8 mouse cellular contexts compared by ENCODE assay signal in the genomic region with DNA sequence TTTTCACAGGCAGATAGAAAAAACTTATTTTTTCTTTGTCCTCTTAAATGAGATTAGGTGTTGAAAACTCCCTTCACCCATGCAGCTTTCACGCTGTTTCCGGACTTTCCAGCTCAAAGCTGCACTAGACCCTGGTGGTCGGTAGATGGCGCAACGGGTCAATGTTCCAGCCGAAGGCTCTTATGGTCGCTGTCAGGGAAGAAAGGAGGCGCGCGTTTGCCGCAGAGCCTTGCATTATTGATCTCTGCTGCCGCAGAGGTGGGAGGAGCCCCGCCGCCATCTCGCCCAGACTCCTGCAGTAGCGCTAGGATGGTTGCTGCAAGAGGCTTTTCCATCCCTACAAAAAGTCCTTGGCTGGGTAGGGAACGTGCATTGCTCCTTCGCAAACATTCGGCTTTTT. TPM values are rescaled to one million over a fixed set of nuclear protein-coding genes. Genes with fewer than 3 reads are reported as not detected.
DNase-seq lines count a peak whose midpoint lies in the region; ATAC-seq lines count a peak whose summit lies in the region.

No protein-coding gene starts in this region.

- intact Hi-C loops in left cerebral cortex, postnatal 14 days (cut with DNase I) = loop anchor here (1.0 to 5.0 kb wide), 6 partner anchors 56 to 671 kb away; a partner anchor contains a TSS

- H3K9me3 ChIP-seq in intestine, embryonic 14.5 days (ENCODE audit: control insufficient read depth, low read length) = no peaks in the 10 kb centered on the region

- H3K27ac ChIP-seq in intestine, embryonic 14.5 days (ENCODE audit: low read depth) = peak overlapping the region; percentile 83

- peak overlapping the region; percentile 34; the same call in 1 of the 2 replicates for H3K9ac ChIP-seq in intestine, embryonic 14.5 days (ENCODE audit: low read length)

- peak; percentile 91 for ATAC-seq in intestine, embryonic 14.5 days (replicated peaks; ENCODE audit: low FRiP score, low TSS enrichment, low read depth)

- under 1% methylated on average over 19 of the region's 19 CpGs for WGBS in intestine, embryonic 14.5 days

- H3K4me2 ChIP-seq in intestine, embryonic 14.5 days (ENCODE audit: low read length) = peak overlapping the region; percentile 79

- DNase-seq in adrenal gland, adult 18-20 months (ENCODE audit: low spot score in 2 of 2) = peak; percentile 89 to 90
- peak; percentile 94 for DNase-seq in embryo, embryonic 11 days
- peak; percentile 84 for DNase-seq in gastrocnemius, postnatal 25 days
- peak; percentile 92 for DNase-seq in intestine, embryonic 14.5 days (ENCODE audit: low spot score)
- DNase-seq in left cerebral cortex, postnatal 14 days (ENCODE audit: low spot score in 2 of 2) = peak; percentile 92 to 96
- DNase-seq in mesoderm, embryonic 11.5 days (ENCODE audit: low read depth, low spot score) = peak; percentile 95
- DNase-seq in right cerebral cortex, postnatal 36 days (ENCODE audit: low spot score in 2 of 2) = peak; percentile 86 to 87
- peak; percentile 87 for DNase-seq in yolk sac, embryonic 10.5 days (ENCODE audit: low spot score)

- peak overlapping the region; percentile 50 for H3K4me3 ChIP-seq in intestine, embryonic 14.5 days (ENCODE audit: low read depth, low read length)

- no peaks in the 10 kb centered on the region for H3K36me3 ChIP-seq in intestine, embryonic 14.5 days (ENCODE audit: control insufficient read depth, insufficient read depth, low read length)

- peaks cover 4% of the 10 kb centered on the region for H3K4me1 ChIP-seq in intestine, embryonic 14.5 days (replicated peaks; ENCODE audit: control insufficient read depth, insufficient read depth, low read length)

- no peaks in the 10 kb centered on the region for H3K27me3 ChIP-seq in intestine, embryonic 14.5 days (replicated peaks; ENCODE audit: control insufficient read depth, insufficient read depth, low read length)

RNA-seq across cellular contexts. Expression of a gene that starts 7.5 kb away (rescaled TPM):
- under 1 TPM; 0.42 to 0.56 TPM for total RNA-seq in adrenal gland, adult 18-20 months (2021)
- total RNA-seq in gastrocnemius, postnatal 25 days (2021) = not detected
- 0.32 TPM in 1 of 2 replicates, not detected in the other for polyA plus RNA-seq in intestine, embryonic 14.5 days (2014; fragmentation: Nextera tagmentation; extraction: Ambion mirVana)
- total RNA-seq in left cerebral cortex, postnatal 14 days (2021) = under 1 TPM; 0.23 to 0.57 TPM

RNA-seq across cellular contexts. Expression of a gene that starts 37.4 kb away (rescaled TPM):
- total RNA-seq in adrenal gland, adult 18-20 months (2021) = under 1 TPM; 0.42 to 0.50 TPM
- 1 to 10 TPM in 1 of 2 experiments, under 1 TPM in 1; 0.59 to 1.4 TPM for total RNA-seq in gastrocnemius, postnatal 25 days (2021)
- 14.2 and 17.3 TPM in 2 replicates for polyA plus RNA-seq in intestine, embryonic 14.5 days (2014; fragmentation: Nextera tagmentation; extraction: Ambion mirVana)
- 1 to 10 TPM; 2.4 to 3.0 TPM for total RNA-seq in left cerebral cortex, postnatal 14 days (2021)

RNA-seq across cellular contexts. Expression of a gene that starts 37.4 kb away (rescaled TPM):
- 1 to 10 TPM; 2.7 to 3.6 TPM for total RNA-seq in adrenal gland, adult 18-20 months (2021)
- 1 to 10 TPM; 3.1 to 4.1 TPM for total RNA-seq in gastrocnemius, postnatal 25 days (2021)
- 8.0 and 9.5 TPM in 2 replicates for polyA plus RNA-seq in intestine, embryonic 14.5 days (2014; fragmentation: Nextera tagmentation; extraction: Ambion mirVana)
- 10 to 100 TPM; 19.3 to 21.6 TPM for total RNA-seq in left cerebral cortex, postnatal 14 days (2021)

Comparison
In these comparisons a context has a peak if more than half of its experiments do, and no peak if none do; other contexts are left out.
1. Peak in every context shown above with its lines: DNase-seq, ATAC-seq, H3K4me3 ChIP-seq and H3K27ac ChIP-seq.